Mouse (Mus musculus) heart, postnatal 0 days (tissue): Measurements from ENCODE around the gene Lamtor2.

Experiments used
- CTCF ChIP-seq: IDR thresholded peaks from 2 replicates; pipeline ENCODE4 v1.5.1; 2016; ENCODE audit warnings: antibody characterized with exemption, control low read depth, low read depth
- EP300 ChIP-seq: IDR thresholded peaks from 2 replicates; pipeline ENCODE4 v1.6.1; 2016; ENCODE audit warnings: antibody characterized with exemption, low read depth

DNA sequence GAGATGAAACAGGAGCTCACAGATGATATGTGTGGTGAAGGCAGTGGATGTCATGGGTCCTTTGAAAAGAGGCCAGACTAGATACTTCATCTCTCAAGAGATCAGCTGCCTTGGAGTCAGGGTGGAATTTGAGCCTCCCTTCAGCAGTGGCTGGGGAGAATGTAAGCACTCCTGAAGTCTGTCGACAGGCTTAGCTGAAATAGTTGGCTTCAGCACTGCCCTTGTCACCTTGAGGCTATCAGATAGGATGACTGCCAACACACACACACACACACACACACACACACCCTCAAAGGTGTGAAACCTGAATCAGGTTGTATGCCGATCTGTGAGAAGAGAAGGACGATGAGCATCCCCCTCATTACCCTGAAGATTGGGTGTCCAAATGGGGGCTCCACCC, 38.2 kb upstream of the Lamtor2 start:
- no peak for TF ChIP-seq CTCF
- no peak for TF ChIP-seq EP300
